Mouse (Mus musculus): Measurements from ENCODE around the gene Snapc5.
A peak's percentile ranks its signal among the peaks of the same experiment; 100 is the strongest.
"Not testable (repeated sequence)": the region's sequence is repeated elsewhere in the genome, so short reads cannot be mapped to it uniquely, and the experiment has no call there.

The Snapc5 gene

GRCm38 (mm10) chr9:64178974-64179646 is at the start of gene Snapc5:
TSS of gene Snapc5 (plus strand) at chr9:64179274.
- peak; percentile 92 for DNase-seq (ENCODE audit: low read depth)

DNA sequence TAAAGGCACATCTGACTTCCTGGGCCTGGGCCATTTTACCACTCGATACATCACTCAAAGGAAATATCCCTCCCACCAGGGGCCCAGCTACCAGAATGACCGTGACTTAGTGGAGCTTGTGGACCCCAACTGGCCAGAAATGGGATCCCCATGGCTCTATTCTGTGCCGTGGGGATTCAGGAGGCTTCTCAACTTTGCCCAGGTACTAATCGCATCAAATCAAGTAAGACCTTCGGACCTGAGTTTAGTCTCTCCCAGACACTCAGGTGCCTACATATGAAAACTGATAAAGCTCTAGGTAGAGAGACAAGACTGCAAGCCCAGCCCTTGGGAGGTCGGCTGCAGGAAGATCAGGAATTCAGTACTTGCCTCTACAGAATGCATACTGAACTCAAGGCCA is 47.5 kb upstream of the Snapc5 start:
- DNase-seq (ENCODE audit: low read depth) = no peak

DNA sequence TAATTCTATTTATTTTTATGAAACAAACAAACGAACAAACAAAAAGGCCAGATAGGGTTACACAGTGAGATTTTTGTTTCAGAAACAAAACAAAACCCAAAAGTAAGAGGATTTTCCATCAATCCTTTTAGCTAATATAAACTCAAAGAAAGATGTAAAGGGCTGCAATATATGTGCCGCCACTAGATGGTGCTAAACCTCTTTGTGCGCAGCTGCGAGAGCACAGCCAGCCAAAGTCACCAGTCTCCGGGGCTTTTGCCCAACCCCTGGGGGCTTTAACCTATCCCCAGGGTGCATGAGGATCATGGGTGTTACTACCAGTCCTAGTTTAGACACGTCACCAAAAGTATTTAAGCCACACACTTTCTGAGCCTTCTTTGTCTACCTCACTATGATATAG is 40.2 kb upstream of the Snapc5 start:
- DNase-seq (ENCODE audit: low read depth) = peak; percentile 28

GRCm38 (mm10) chr9:64139879-64140278 is 39.2 kb upstream of the Snapc5 start:
- DNase-seq (ENCODE audit: low read depth) = no peak

GRCm38 (mm10) chr9:64156641-64157040 is 22.4 kb upstream of the Snapc5 start:
- DNase-seq (ENCODE audit: low read depth) = no peak

DNA sequence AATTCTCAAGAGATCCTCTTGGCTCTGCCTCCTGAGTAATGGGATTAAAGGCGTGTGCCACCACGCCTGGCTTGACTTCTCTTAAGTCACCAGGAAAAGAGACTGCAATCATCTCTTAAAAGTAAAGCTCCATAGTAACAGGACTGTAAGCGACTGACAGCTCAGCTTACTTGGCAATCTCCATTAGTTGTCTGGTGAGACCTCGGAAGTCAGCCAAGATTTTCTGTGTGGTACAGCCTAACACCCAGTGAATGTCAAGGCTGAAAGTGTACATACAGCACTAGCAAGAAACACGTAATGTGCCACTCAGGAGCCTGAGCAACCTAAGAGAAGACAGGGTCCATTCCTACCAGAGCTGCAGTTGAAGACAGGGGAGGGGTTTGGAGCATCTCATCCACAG is 18.6 kb upstream of the Snapc5 start:
- no peak for DNase-seq (ENCODE audit: low read depth)

DNA sequence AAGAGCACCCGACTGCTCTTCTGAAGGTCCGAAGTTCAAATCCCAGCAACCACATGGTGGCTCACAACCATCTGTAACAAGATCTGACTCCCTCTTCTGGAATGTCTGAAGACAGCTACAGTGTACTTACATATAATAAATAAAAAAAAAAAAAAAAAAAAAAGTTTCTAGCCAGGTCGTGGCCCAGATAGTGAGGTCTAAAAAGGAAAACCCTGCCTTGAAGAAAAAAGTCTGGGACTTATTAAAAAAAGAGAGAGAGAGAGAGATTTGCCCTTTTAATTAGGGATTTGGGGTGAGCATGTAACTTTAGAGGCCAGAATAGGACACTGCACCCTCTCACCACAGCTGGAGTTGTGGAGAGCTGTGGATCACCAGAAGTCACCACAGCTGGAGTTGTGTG is 9.1 kb upstream of the Snapc5 start:
- not testable (repeated sequence) for DNase-seq (ENCODE audit: low read depth)

- DNase-seq (ENCODE audit: low read depth) = no peak
These were observed 6.8 kb upstream of the Snapc5 start for GRCm38 (mm10) chr9:64172145-64172815.

DNA sequence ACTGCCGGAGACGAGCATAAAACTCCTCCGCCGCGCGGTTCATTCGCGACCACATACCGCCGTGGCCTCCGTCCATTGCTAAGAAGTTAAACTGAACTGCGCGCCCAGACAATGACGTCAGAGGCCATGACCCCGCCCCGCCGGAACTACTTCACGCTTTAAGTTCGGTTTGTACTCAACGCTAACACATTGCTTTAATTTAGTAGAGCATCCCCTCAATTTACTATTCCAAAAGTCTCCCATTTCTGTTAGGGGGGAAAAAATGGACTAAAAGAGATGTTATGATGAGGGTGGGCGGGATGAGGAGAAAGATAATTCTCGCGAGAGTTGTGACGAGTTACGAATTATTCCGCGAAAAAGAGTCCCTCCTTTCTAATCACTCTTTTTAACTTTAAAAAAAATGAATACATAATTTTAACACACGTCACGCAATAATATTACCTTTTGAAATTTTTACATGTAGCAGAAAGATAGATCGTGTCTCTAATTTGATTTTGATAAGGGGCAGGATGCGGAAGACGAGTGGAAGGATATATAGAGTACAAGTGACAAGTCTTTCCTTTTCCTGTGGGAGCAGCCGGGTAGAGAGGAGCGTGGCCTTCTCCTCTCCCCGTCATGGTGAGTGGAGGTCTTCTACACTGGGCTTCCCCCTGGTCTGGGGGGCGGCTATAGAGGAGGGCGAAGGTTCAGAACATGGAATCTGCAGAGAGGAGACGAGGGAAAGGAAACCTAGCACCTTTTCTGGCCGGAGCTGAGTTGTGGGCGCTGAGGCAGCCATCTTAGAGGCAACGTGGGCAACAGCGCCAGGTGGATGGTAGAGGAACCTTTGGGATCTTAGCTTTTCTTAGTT is 6.0 kb upstream of the Snapc5 start, which contains the start of the genes Zwilch and Rpl4:
Gene Zwilch (minus strand): TSS at position 289 of the 850 bp plus-strand sequence.
Gene Rpl4 (plus strand): TSS at position 560 of the 850 bp plus-strand sequence.
- DNase-seq (ENCODE audit: low read depth) = peak; percentile 78

DNA sequence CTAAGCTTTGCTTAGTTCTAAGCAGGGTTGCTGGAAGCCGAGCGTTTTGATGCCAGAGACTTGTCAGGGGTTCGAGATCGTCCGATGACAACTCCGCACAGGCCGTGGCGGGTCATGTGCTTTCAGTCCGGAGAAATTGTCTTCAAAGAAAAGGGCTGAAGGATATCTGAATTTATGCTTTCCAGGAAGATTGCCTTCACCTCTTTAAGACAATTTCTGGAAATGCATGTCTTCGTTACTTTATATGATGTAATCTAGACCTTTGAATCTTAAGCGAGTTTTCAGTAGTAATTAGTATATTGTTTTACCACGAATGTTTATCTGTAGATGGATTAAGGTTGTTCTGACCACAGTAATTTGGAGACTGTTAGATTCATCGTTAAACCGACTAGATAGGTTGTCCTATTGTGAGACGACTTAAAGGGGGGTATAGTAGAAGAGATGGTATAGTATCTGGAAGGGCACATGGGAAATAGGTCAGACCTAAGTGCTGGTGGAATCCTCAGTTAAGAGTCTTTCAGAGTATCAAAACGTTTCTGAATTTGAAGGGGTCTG is 5.3 kb upstream of the Snapc5 start:
- no peak for DNase-seq (ENCODE audit: low read depth)

GRCm38 (mm10) chr9:64174341-64174740 is 4.7 kb upstream of the Snapc5 start:
- no peak for DNase-seq (ENCODE audit: low read depth)

DNA sequence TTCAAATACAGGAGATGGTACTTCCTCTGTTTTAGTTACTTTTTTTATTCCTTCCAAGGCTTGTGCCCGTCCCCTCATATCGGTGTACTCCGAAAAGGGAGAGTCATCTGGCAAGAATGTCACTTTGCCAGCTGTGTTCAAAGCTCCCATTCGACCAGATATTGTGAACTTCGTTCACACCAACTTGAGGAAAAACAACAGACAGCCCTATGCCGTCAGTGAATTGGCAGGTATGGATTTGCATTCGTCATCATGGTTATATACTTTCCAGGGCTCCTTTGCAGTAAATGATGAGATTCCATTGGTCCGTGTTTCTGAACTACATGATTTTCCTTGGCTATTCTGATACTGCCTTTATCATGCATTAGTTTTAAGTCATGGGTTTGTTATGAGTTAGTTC is 4.3 kb upstream of the Snapc5 start:
- DNase-seq (ENCODE audit: low read depth) = no peak

- no peak for DNase-seq (ENCODE audit: low read depth)
These were observed 3.7 kb upstream of the Snapc5 start for GRCm38 (mm10) chr9:64175378-64175777.

- DNase-seq (ENCODE audit: low read depth) = no peak
These were observed 482 bp upstream of the Snapc5 start for GRCm38 (mm10) chr9:64178610-64178973.

- not testable (repeated sequence) for DNase-seq (ENCODE audit: low read depth)
These were observed 4.2 kb downstream of the Snapc5 start for GRCm38 (mm10) chr9:64183295-64183694.

DNA sequence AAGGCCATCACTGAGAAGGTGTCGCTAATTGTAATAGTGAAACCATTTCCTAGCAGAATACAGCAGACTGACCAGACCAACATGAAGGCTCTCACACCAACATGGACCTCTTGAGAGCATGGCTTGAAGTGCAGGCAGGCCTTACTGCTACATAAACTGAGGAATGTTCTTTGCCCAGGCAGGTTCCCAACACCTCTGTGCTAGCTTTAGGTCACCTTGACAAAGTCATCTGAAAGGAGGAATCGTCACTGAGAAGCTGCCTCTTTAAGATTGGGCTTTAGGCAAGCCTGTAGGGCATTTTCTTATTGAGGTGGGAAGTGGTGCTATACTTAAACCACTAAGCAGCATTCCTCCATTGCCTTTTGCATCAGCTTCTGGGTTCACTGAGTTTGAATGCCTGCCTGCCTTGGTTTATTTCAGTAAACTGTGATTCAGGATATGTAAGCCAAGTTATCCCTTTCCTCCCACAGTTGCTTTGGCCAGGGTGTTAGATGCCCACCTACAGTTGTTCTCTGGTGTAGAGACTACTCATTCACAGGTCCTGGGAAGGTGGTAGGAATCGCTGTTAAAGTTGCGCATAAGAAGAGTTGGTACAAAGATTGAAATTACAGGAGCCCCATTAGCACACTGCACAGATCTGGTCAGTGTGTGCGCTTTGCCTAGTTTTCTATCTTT is 5.2 kb downstream of the Snapc5 start:
- no peak for DNase-seq (ENCODE audit: low read depth)

- no peak for DNase-seq (ENCODE audit: low read depth)
These were observed 14.8 kb downstream of the Snapc5 start for GRCm38 (mm10) chr9:64193879-64194278.

DNA sequence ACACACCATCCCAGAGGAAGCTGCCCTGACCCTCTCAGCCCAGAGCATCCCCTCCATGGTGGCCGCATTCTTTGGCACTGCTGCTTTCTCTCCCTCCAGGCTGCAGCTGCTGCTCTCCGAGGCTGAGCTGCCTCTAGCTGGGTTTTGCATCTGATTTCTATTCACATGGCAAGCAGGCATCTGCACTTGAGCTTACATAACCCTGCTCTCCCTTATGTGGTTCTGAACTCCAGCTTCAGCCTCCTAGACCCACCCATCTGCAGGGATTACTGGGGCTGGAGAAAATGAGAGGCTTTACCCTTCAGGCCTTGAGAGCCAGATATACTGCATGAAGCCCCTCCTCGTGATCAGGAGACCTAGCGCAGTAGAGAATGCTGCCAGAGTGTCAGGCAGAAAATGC is 16.5 kb downstream of the Snapc5 start:
- no peak for DNase-seq (ENCODE audit: low read depth)

DNA sequence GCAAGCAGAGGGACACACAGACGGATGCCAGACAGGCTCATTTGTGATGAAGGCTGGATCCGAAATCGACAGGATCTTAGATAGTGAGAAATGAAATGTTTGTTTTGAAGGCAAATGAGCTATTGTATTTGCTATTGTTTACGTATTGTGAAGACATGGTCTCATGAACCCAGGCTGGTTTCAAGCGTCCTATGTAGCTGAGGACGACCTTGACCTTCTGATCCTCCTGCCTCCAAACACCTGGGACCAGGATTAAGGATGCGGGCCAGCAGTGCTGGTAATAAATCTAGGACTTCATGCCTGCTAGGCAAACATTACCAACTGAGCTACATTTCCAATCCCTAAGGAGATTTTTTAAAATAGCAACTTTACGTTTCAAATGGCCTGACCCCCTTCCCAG is 18.4 kb downstream of the Snapc5 start:
- DNase-seq (ENCODE audit: low read depth) = no peak

- DNase-seq (ENCODE audit: low read depth) = no peak
These were observed 19.1 kb downstream of the Snapc5 start for GRCm38 (mm10) chr9:64198068-64198762.

GRCm38 (mm10) chr9:64198763-64199418 is 19.8 kb downstream of the Snapc5 start:
- DNase-seq (ENCODE audit: low read depth) = not testable (repeated sequence)
